Mouse (Mus musculus): ENCODE measurements around the gene Trit1.

DNA sequence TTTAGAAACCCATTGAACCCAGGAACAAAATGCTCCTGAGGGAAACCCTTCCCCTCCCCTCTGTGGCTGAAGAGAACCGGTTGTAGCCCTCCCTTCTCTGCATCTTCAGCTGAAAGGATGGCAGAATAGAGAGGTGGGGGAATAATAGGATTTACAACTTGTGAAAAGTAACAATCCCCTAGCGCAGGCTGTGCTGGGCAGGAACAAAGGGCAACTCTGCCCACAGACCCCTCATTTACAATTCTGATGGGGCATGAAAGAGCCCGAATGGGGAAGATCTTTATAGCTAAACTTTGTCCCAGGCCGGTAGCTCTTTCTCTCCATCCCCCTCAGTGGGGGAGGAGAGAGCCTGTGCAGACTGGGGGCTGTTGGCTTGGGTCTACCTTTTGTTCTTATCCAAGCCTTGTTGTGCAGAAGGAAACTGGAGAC, 17.1 kb upstream of the Trit1 start:
- TF ChIP-seq GATA1 (IDR thresholded peaks at IDR 0.05; ENCODE audit: borderline replicate concordance, low read length) (no peak), FLI1 (IDR thresholded peaks at IDR 0.05; ENCODE audit: low read length) (no peak)

All from megakaryocyte, embryonic 14.5 days (primary cell).